Mouse (Mus musculus) kidney, embryonic 16.5 days (tissue): ENCODE measurements around the gene Flt1. TPM values are rescaled to one million over a fixed set of nuclear protein-coding genes. Genes with fewer than 3 reads are reported as not detected.

ENCODE experiments used
- ATAC-seq: fragments of 200-750 bp; cut with Nextera tagmentation; 2 replicates; pipeline ENCODE4 v1.8.0; 2017; ENCODE audit warnings: moderate TSS enrichment; ENCODE audit not compliant: low FRiP score, low TSS enrichment
- H3K27ac ChIP-seq: fragments of 300-500 bp; sonication (generic); 2 replicates; pipeline ENCODE4 v1.5.1; 2014; ENCODE audit warnings: low read length
- H3K27me3 ChIP-seq: fragments of 300-500 bp; sonication (generic); 2 replicates; pipeline ENCODE4 v1.6.1; 2014; ENCODE audit warnings: low read length, control low read depth, mixed read lengths; ENCODE audit not compliant: insufficient read depth
- H3K36me3 ChIP-seq: fragments of 300-500 bp; sonication (generic); 2 replicates; pipeline ENCODE4 v1.6.1; 2014; ENCODE audit warnings: low read length, control low read depth, mixed read lengths; ENCODE audit not compliant: insufficient read depth
- H3K4me1 ChIP-seq: fragments of 300-500 bp; sonication (generic); 2 replicates; pipeline ENCODE4 v1.6.1; 2014; ENCODE audit warnings: low read length, control low read depth, mixed read lengths; ENCODE audit not compliant: insufficient read depth
- H3K4me2 ChIP-seq: fragments of 300-500 bp; sonication (generic); replicated peaks from 2 replicates; pipeline ENCODE4 v1.6.1; 2014; ENCODE audit warnings: low read depth, low read length
- H3K4me3 ChIP-seq: fragments of 300-500 bp; sonication (generic); 2 replicates; pipeline ENCODE4 v1.5.1; 2014; ENCODE audit warnings: mild to moderate bottlenecking, low read length
- H3K9ac ChIP-seq: fragments of 300-500 bp; sonication (generic); replicated peaks from 2 replicates; pipeline ENCODE4 v1.6.1; 2014; ENCODE audit warnings: low read length
- H3K9me3 ChIP-seq: fragments of 300-500 bp; sonication (generic); 2 replicates; pipeline ENCODE4 v1.6.1; 2016; ENCODE audit warnings: low read length, control low read depth
- WGBS: fragments of 180-500 bp; shearing (Covaris S2); extraction: QIAGEN DNeasy Blood & Tissue Kit; methylation state at CpG from one replicate; pipeline ENCODE4 v1.1.7; 2014; 5-methylcytosine and 5-hydroxymethylcytosine counted together
- polyA plus RNA-seq: library from polyadenylated mRNA; unstranded; fragments of >200 nt; fragmentation: Nextera tagmentation; extraction: Ambion mirVana; gene quantifications from 2 replicates; pipeline ENCODE4 v1.2.1, GENCODE M21; 2015

Gene Flt1
- polyA plus RNA-seq, 1 experiment from 2014 or later = 19.7 TPM

DNA sequence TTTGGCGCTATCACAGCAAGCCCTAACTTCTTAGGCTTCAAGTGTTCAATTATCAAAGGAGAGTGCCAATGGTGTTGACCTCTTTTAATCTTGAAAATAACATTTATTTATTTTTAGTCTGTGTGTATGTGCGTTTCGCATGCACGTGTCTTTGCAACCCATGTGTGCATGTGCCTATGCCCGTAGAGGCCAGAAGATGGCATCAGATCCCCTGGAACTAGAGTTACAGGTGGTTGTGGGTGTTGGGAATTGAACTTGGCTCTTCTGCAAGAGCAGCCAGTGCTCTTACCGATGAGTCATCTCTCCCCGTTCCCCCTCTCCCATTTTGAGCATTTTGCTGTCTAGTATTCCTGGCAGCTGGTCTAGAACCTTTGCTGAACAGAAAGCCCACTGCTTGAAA lies 70.0 kb downstream of the Flt1 start:
- Histone ChIP-seq H3K9ac (no peak overlapping the region), H3K9me3 (no peaks in the 10 kb centered on the region), H3K4me1 (no peaks in the 10 kb centered on the region), H3K27me3 (no peaks in the 10 kb centered on the region), H3K4me2 (no peak overlapping the region), H3K4me3 (no peak overlapping the region), H3K36me3 (no peaks in the 10 kb centered on the region), H3K27ac (no peak overlapping the region)
- no peak for ATAC-seq
- 82% methylated on average over 7 of the region's 7 CpGs for WGBS

DNA sequence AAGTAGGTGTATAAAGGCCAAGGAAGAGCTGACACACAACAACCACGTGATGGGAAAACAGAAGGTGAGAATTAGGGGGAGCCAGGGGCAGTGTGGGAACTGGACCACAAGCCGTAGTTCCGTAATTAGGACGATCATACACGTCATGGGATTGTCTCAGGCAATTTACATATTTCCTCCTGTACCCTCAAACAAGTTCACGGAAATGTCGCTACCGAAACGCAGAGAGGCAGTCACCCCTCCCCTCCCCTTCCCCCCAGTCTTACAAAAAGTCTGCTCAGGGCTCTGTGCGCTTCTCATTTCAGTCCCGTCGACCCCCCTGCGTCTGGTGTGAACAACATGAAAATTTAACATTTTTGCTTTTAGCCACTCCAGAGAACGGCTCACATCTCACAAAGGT lies 74.6 kb downstream of the Flt1 start:
- H3K27me3 ChIP-seq = no peaks in the 10 kb centered on the region
- no peak overlapping the region for H3K27ac ChIP-seq
- 78% methylated on average over 14 of the region's 14 CpGs for WGBS
- no peaks in the 10 kb centered on the region for H3K4me1 ChIP-seq
- H3K9me3 ChIP-seq = no peaks in the 10 kb centered on the region
- H3K4me2 ChIP-seq = no peak overlapping the region
- H3K9ac ChIP-seq = no peak overlapping the region
- no peak for ATAC-seq
- no peaks in the 10 kb centered on the region for H3K36me3 ChIP-seq
- H3K4me3 ChIP-seq = no peak overlapping the region

DNA sequence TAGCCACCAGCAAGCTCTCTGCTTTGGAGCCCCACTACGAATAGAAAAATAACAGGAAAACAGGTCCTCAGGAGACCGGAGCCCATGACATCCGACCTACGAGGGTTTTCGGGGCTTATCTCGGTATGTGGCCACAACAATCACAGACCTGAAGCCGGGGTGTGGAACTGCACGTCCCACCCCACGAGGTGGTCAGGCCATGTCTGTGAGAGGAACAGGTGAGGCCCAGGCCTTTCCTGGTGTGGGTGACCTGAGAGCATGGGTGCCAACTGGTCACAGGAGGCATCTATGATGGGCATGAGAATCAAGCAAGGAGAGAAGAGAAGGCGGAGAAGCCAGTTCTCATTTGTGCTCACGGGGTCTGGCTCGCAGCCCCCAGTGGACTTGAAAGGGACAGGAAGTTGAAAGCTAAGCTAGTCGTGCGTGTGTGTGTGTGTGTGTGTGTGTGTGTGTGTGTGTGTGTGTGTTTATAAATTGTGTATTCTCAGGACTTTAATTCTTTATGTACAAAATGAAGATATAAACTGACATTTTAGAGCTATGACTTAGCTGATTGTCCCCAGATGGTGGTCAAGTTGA lies 79.4 kb downstream of the Flt1 start:
- H3K36me3 ChIP-seq = no peaks in the 10 kb centered on the region
- H3K4me3 ChIP-seq = no peak overlapping the region
- H3K9ac ChIP-seq = no peak overlapping the region
- 73% methylated on average over 14 of the region's 14 CpGs for WGBS
- H3K27me3 ChIP-seq = no peaks in the 10 kb centered on the region
- H3K27ac ChIP-seq = peak overlapping the region; percentile 82
- peaks cover 17% of the 10 kb centered on the region for H3K4me1 ChIP-seq
- no peaks in the 10 kb centered on the region for H3K9me3 ChIP-seq
- no peak overlapping the region for H3K4me2 ChIP-seq
- ATAC-seq = no peak

DNA sequence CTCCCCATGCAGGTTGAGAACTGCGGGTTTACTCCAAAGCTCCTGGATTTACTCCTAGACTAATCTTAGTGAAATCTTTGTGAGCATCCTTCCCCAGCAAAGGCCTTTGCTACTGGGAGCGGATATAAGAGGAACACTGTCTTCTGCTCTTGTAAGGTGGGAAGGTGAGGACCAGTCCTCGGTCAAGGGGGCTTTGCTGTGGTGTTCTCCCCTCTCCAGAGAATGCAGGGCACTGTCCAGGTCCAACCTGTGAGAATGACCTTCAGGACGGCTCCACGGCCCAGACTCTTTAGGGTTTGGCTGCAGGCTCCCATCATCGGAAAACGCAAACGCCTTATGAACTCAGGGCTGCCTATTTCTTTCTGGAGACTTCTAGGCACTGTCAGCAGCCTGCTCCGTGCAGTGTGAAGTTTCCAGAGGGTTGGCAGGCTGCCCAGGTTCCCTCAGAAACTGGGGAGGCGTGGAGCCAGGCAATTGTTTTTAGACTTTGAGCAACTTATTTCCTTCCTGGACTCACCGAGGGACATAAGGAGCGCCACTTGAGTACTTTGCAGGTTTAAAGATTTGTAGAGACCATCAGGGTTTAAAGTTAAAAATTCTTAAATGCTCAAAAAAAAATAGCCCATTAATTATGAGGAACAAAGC lies 80.7 kb downstream of the Flt1 start:
- Histone ChIP-seq H3K9me3 (no peaks in the 10 kb centered on the region), H3K9ac (no peak overlapping the region), H3K36me3 (no peaks in the 10 kb centered on the region), H3K4me1 (peaks cover 20% of the 10 kb centered on the region), H3K27ac (peak overlapping the region; percentile 82), H3K4me2 (0 out of 2 replicates have a peak overlapping the region, but pooled peaks have one; percentile 16), H3K27me3 (no peaks in the 10 kb centered on the region), H3K4me3 (no peak overlapping the region)
- peak; percentile 90 for ATAC-seq
- 39% methylated on average over 12 of the region's 12 CpGs for WGBS

DNA sequence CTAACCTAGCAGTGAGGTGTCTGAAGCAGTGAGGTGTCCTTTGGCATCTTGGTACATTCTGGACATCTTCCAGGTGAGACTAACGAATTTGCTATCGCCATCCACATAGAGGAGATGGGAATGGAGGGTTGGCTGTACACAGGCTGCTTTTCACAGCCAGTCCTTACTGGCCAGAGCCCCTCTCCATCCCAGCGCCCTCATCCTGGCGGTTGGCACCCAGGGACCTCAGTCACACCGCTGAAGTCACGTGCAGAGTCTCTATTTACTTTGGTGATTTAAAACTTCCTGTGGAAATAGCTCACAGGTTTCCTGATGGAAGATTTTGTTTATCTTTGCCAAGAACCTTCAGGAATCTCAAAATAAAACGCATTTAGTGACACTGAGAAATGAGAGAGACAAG lies 84.4 kb downstream of the Flt1 start:
- Histone ChIP-seq H3K9ac (no peak overlapping the region), H3K36me3 (no peaks in the 10 kb centered on the region), H3K9me3 (no peaks in the 10 kb centered on the region), H3K4me1 (peaks cover 20% of the 10 kb centered on the region), H3K27ac (no peak overlapping the region), H3K27me3 (no peaks in the 10 kb centered on the region), H3K4me3 (no peak overlapping the region), H3K4me2 (no peak overlapping the region)
- 30% methylated on average over 7 of the region's 7 CpGs for WGBS
- no peak for ATAC-seq

DNA sequence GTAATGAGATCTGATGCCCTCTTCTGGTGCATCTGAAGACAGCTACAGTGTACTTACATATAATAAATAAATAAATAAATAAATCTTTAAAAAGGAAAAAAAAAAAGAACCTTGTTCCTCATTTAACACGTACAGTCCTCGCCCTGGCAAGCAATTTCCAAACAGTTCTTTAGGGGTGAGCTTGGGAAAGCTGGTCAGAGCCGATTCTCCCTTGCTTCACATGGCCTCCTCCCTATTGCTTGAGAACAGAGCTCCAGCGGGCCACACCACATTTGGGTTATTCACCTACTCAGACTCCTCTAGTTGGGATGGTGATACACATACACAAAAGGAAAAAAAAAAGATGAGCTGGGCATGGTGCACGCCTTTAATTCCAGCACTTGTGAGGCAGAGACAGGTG lies 85.9 kb downstream of the Flt1 start:
- no peaks in the 10 kb centered on the region for H3K9me3 ChIP-seq
- H3K27ac ChIP-seq = no peak overlapping the region
- H3K4me2 ChIP-seq = no peak overlapping the region
- no peaks in the 10 kb centered on the region for H3K27me3 ChIP-seq
- WGBS = 95% methylated on average over 5 of the region's 5 CpGs
- no peak overlapping the region for H3K9ac ChIP-seq
- no peaks in the 10 kb centered on the region for H3K36me3 ChIP-seq
- H3K4me3 ChIP-seq = no peak overlapping the region
- H3K4me1 ChIP-seq = peaks cover 12% of the 10 kb centered on the region
- ATAC-seq = no peak

DNA sequence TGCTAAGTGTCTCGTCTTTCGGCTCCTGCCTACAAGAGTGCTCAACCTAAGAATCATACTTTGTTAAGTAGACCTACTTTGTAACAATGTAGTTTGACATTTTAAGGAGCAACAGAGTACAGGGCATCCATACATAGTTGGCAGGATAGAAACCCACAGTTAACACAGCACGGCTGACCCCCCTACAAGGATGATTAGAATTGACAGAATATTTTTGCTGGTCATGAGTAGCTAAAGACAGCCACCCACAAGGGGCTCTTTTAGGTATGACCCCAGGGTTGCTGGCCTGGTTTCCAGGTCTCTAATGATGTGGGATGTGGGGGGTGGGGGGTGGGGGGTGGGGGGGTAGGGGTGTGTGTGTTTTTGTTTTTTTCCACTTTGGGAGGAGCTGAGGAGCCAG lies 89.1 kb downstream of the Flt1 start:
- Histone ChIP-seq H3K36me3 (no peaks in the 10 kb centered on the region), H3K9me3 (no peaks in the 10 kb centered on the region), H3K27ac (no peak overlapping the region), H3K4me1 (0 out of 2 replicates have a peak, but pooled peaks cover 5% of the 10 kb centered on the region), H3K27me3 (no peaks in the 10 kb centered on the region), H3K9ac (no peak overlapping the region), H3K4me3 (no peak overlapping the region), H3K4me2 (no peak overlapping the region)
- 86% methylated on average over 3 of the region's 3 CpGs for WGBS
- no peak for ATAC-seq

DNA sequence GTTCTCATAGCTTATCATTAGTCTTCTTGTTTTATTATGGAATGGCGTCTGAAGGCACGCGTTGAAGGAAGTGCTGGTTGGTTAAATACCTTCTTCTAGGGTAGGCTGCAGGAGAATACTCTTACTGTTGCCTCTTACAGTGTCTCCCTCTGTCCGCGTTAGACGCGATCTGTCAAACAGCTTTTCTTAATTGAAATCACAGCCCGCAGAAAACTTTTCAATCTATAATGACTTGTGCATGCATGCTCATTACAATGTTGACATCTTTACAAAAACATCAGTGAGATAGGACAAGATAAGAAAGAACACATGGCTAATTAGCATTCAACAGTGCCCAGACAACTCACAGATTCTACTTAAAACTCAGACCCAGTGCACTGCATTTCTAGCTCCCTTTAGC lies 89.9 kb downstream of the Flt1 start:
- no peak overlapping the region for H3K4me2 ChIP-seq
- WGBS = 84% methylated on average over 8 of the region's 8 CpGs
- no peaks in the 10 kb centered on the region for H3K9me3 ChIP-seq
- no peak overlapping the region for H3K4me3 ChIP-seq
- no peak overlapping the region for H3K9ac ChIP-seq
- ATAC-seq = no peak
- H3K36me3 ChIP-seq = no peaks in the 10 kb centered on the region
- no peaks in the 10 kb centered on the region for H3K4me1 ChIP-seq
- no peak overlapping the region for H3K27ac ChIP-seq
- H3K27me3 ChIP-seq = no peaks in the 10 kb centered on the region

DNA sequence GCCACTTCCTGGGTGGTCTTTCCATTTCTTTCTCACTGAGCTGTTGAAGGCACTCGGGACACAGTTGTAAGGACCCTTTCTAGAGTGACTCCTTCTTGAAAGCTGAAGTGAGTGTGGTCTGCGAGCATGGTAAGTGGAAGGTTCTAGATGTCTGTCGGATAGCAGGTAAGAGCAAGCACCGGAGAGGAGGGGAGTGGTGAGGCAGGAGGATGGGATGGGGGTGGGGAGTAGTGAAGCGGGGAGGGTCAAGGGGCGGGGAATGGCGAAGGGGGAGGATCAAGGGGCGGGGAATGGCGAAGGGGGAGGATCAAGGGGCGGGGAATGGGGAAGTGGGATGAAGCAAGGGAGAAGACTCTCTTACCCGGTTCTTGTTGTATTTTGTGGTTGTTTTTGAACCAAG lies 91.8 kb downstream of the Flt1 start:
- Histone ChIP-seq H3K4me2 (peak overlapping the region; percentile 44), H3K4me1 (no peaks in the 10 kb centered on the region), H3K36me3 (no peaks in the 10 kb centered on the region), H3K27me3 (no peaks in the 10 kb centered on the region), H3K9ac (no peak overlapping the region), H3K27ac (no peak overlapping the region), H3K9me3 (no peaks in the 10 kb centered on the region), H3K4me3 (peak overlapping the region; percentile 19; the same call in 1 of the 2 replicates)
- 26% methylated on average over 11 of the region's 11 CpGs for WGBS
- peak; percentile 52; the same call in 1 of the 2 replicates for ATAC-seq

DNA sequence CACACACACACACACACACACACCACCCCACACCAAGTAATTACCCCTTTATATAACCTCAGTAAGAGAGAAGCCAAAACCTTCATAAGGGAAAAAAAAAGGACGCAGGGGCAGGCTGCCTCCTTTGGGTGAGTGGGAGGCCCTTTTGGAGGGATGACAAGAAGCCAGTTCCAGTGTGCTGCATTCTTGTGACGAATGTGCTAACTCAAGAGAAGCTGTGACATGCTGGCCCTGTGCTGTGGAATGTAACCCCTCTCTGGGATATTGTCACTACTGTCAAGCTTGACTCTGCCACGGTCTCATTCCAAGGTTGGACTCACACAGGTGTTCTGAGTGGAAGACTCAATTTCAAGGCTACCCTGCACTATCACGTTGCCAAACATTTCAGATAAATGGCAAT lies 93.1 kb downstream of the Flt1 start:
- ATAC-seq = no peak
- H3K4me3 ChIP-seq = no peak overlapping the region
- H3K36me3 ChIP-seq = no peaks in the 10 kb centered on the region
- no peaks in the 10 kb centered on the region for H3K4me1 ChIP-seq
- H3K27ac ChIP-seq = no peak overlapping the region
- no peak overlapping the region for H3K4me2 ChIP-seq
- no peaks in the 10 kb centered on the region for H3K9me3 ChIP-seq
- no peaks in the 10 kb centered on the region for H3K27me3 ChIP-seq
- no peak overlapping the region for H3K9ac ChIP-seq
- WGBS = 65% methylated on average over 4 of the region's 4 CpGs
